Mouse (Mus musculus): ENCODE data around the gene Krt39.

Krt39 gene

DNA sequence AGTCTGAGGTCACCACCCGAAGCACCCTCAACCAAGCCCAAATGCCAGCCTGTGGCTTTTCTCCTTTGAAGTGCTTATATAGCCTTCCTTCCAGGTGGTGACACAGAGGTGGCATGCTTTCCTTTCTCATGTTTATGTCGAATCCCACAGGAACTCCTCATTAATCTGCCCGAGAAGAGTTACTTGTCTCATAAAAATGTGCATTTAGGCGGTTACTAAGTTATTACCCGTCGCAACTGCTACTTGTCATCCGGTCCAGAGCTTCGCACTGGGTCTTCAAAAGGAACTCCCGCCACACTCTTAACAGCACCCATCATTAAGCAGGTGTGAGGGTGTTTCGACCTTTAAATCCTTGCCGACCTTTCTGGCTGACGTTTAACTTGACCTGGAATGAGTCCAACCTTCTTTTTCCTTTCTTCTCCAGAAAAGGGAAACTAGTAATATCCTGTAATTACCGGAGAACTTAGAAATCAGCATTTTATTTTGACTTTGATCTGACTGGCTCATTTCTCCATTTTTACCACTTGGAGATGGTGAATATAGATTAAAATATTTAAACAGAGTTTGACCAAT, at the start of gene Krt39:
Gene Krt39, minus strand, starts transcription at position 51 of the 573 bp plus-strand sequence.
- DNase-seq (ENCODE audit: low spot score in 2 of 2) = no peak

- DNase-seq (ENCODE audit: low spot score in 2 of 2) = no peak
Measured at GRCm38 (mm10) chr11:99566530-99566929, 45.4 kb upstream of the Krt39 start, which contains the start of gene Krtap3-1. TSS of gene Krtap3-1 (minus strand) at chr11:99566630.

GRCm38 (mm10) chr11:99562580-99562979, 41.4 kb upstream of the Krt39 start:
- DNase-seq (ENCODE audit: low spot score in 2 of 2) = no peak

DNA sequence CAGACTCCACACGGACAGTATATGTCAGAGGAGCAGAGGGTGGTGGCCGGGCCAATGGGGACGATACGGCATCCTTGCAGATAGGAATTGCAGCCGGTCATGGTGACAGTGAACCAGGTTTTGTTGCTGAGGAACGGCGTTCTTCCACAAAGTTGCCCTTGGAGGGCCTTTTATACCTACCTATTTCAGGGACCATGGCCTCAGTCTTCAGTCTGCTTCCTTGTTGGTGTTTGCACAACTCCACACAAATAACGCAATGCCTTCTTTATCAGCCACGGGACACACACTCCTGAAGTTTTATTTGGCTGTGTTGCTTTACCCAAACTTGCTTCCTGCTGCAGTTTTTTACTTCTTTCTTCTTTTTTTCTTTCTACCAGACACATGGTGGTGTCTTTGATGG, 38.2 kb upstream of the Krt39 start, which contains the start of gene Gm11939:
Gene Gm11939, minus strand, starts transcription at position 101 of the 400 bp plus-strand sequence.
- DNase-seq (ENCODE audit: low spot score in 2 of 2) = no peak

GRCm38 (mm10) chr11:99557976-99558745, 37.0 kb upstream of the Krt39 start:
- DNase-seq (ENCODE audit: low spot score in 2 of 2) = no peak

- DNase-seq (ENCODE audit: low spot score in 2 of 2) = no peak
Measured at GRCm38 (mm10) chr11:99556753-99557152, 35.6 kb upstream of the Krt39 start, which contains the start of gene Krtap3-2. TSS of gene Krtap3-2 (minus strand) at chr11:99556853.

DNA sequence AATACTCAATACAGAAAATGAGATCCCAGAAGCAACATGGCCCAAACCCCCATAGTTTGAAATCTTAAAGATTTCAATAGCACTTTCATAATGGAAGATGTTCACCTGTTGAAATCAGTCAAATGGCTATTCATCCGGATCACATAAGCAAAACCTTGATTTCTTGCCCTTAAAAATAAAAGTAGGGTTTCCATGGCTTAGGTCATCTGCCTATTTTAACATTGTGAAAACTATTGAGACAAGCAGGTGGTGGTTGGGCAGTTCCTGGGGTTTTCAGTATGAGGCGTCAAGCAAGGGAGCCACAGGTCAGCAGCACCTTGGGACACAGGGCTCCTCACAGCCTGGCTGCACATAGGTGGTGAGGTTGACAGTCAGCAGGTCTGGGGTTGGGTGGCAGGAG, 35.1 kb upstream of the Krt39 start:
- no peak for DNase-seq (ENCODE audit: low spot score in 2 of 2)

- DNase-seq (ENCODE audit: low spot score in 2 of 2) = no peak
Measured at GRCm38 (mm10) chr11:99550765-99551164, 29.6 kb upstream of the Krt39 start, which contains the start of gene Krtap3-3. TSS of gene Krtap3-3 (minus strand) at chr11:99550865.

DNA sequence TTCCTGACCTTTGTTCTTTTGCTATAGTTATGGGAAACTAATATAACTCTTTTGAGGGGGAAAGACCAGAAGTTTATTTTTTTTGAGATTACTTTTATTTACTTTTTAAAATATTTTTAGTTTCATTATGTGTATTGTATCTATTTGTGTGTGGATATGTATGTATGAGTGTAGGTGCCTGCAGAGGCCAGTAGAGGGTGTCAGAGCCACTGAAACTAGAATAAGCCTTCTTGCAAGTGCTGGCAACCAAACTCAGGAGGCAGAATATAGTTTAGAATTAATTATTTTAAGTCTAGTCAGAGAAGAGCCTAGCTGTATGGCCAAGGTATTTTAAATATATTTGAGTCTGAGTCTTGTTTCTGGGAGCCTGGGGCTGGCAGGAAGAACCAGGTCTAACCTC, 26.8 kb upstream of the Krt39 start:
- DNase-seq (ENCODE audit: low spot score in 2 of 2) = no peak

- DNase-seq (ENCODE audit: low spot score in 2 of 2) = peak; percentile 8 to 14
Measured at GRCm38 (mm10) chr11:99539721-99540120, 18.6 kb upstream of the Krt39 start.

GRCm38 (mm10) chr11:99514098-99514497, 7.0 kb downstream of the Krt39 start:
- no peak for DNase-seq (ENCODE audit: low spot score in 2 of 2)

GRCm38 (mm10) chr11:99500095-99500805, 20.9 kb downstream of the Krt39 start:
- DNase-seq (ENCODE audit: low spot score in 2 of 2) = no peak

- no peak for DNase-seq (ENCODE audit: low spot score in 2 of 2)
Measured at GRCm38 (mm10) chr11:99496460-99496859, 24.7 kb downstream of the Krt39 start.

- no peak for DNase-seq (ENCODE audit: low spot score in 2 of 2)
Measured at GRCm38 (mm10) chr11:99494741-99495140, 26.4 kb downstream of the Krt39 start.

DNA sequence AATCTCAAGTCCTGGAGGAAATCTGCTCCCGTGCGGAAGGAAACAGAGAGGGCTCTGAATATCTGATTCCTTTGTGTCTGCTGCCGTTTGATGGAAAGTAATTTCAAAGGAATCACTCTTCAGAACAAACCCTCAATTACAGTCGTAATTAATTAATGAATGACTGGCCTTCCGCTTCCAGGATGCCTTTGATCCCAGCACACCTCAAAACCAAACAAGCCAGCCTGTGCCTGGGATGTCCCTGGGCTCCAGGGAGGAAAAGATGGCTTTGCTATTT, 27.6 kb downstream of the Krt39 start:
- no peak for DNase-seq (ENCODE audit: low spot score in 2 of 2)

DNA sequence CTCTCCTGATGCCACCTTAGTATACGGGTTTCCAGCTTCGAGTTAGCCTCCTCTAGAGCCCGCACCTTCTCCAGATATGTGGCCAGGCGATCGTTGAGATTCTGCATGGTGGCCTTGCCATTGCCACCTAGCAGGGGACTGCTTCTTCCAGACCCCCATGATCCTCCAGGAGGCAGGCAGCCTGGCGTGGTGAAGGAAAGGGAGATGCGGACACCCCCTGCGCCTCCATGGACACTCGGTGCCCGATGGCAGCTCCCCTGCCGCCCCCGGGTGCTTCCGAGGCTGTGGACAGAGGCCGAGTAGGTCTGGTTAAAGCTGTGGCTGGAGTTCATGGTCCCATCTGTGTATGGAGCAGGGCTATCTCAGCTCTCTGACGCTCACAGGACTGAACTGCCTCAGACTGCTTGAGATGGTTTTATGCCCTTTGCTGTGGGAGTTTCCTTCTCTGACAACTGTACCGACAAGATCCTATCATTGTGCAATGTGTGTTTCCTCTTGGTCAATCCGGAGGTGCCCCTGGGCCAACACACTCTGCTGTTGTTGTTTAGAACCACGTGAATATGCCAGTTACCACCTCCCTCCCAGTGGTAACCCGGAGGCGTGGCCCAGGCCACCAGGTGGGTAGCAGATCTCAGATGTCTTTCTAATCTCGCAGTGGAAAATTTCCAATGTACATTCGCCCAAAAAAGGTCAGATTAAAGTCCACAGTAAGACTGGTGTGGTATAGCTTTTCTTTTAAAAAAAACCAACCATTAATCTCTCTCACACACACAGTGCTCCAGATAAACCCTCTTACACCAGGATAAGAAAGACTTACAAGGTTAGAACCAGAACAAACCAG, 28.2 kb downstream of the Krt39 start, which contains the start of gene Krt23:
Gene Krt23, minus strand, starts transcription at position 405 of the 841 bp plus-strand sequence.
- DNase-seq (ENCODE audit: low spot score in 2 of 2) = no peak

- DNase-seq (ENCODE audit: low spot score in 2 of 2) = no peak
Measured at GRCm38 (mm10) chr11:99491040-99491439, 30.1 kb downstream of the Krt39 start.

- DNase-seq (ENCODE audit: low spot score in 2 of 2) = no peak
Measured at GRCm38 (mm10) chr11:99490624-99491023, 30.5 kb downstream of the Krt39 start.

- no peak for DNase-seq (ENCODE audit: low spot score in 2 of 2)
Measured at GRCm38 (mm10) chr11:99489233-99489632, 31.9 kb downstream of the Krt39 start.

DNA sequence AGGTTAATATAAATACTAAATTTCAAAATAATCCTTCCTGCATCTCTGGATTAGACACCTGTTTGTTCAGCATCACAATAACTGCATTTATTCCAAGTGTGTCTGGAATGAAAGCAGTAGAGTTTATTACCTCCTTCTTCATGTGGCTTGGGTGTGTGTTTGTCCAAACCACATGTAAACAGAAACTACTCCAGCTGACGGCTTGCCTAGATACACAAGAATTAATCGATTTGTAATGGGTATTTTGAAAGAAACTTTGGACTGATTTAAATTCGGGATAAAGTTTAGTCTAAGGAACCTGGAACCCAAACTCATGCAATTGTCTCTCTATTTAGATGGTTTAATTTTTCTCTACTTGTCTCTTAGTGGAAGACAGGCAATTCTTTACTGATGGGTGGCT, 46.2 kb downstream of the Krt39 start:
- no peak for DNase-seq (ENCODE audit: low spot score in 2 of 2)

DNA sequence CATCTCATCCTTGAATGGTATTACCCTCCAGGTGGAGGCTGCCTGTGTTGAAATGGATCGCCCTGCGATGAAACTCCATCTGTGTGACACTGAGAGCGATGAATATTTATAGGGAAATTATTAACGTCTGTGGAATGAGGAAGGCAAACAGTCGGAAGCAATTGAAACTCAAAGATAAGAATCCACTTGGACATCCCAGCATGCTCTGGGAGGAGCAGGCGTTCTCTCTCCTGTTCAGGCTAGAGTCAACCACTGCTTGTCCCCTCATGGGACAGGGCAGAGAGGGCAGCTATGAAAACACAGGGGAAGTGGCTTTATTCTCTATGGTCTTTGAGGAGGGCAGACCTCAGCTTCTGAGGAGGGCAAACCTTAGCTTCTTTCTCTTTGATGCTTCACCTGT, 47.7 kb downstream of the Krt39 start:
- no peak for DNase-seq (ENCODE audit: low spot score in 2 of 2)

DNA sequence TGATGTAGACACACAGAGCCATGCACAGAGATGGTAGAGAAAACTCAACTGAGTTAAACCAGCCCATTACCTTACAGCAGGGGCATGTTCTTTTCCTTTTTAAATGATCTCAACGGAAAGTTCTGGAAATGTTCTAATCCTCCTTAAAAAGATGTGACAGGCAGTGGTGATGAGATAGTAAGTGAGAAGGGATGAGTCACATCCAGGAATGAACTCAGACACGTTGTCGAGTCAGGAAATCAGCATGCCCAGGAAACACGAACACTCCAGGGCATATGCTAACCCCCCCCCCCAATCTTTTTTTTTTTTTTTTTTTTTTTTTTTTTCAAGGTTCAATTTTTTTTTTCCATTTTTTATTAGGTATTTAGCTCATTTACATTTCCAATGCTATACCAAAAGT, 48.7 kb downstream of the Krt39 start:
- no peak for DNase-seq (ENCODE audit: low spot score in 2 of 2)
